In genomic region chr2:59361350-59361780, GRCm38 (mm10) we compare ENCODE assay signal across 11 mouse cellular contexts.
DNase-seq lines count a peak whose midpoint lies in the region; ATAC-seq lines count a peak whose summit lies in the region.
"Had no signal": no experiment of that assay in that cellular context is flagged by ENCODE, and none has a peak within 500 bp of the region (broad histone marks: within the 10 kb centered on the region; RNA-seq: fewer than 3 reads in every experiment).

No protein-coding gene starts in this region.

- DNase-seq in heart, adult 18-20 months = no peak
- peak; percentile 25 for DNase-seq in NIH3T3 (ENCODE audit: low read depth)
- DNase-seq in embryo, embryonic 11 days = peak; percentile 34
- DNase-seq in mesoderm, embryonic 11.5 days (ENCODE audit: low read depth, low spot score) = peak; percentile 40
- no peak for DNase-seq in left cerebral cortex, adult 8-10 months (ENCODE audit: low spot score in 2 of 2)
- no peak for DNase-seq in left cerebral cortex, postnatal 36 days (ENCODE audit: low spot score in 2 of 2)
- DNase-seq in layer of hippocampus, adult 18-20 months (ENCODE audit: low spot score in 2 of 2) = no peak
- DNase-seq: liver, embryonic 13.5 days; right cerebral cortex, postnatal 25 days; thymus, postnatal 36 days had no signal

- H3K9ac ChIP-seq in heart, embryonic 15.5 days = no peak overlapping the region
- H3K9ac ChIP-seq: liver, embryonic 13.5 days had no signal

- no peaks in the 10 kb centered on the region for H3K27me3 ChIP-seq in heart, embryonic 15.5 days
- H3K27me3 ChIP-seq: liver, embryonic 13.5 days had no signal

- H3K36me3 ChIP-seq in heart, embryonic 15.5 days = peaks cover 3% of the 10 kb centered on the region; the same call in 1 of the 2 replicates
- H3K36me3 ChIP-seq: liver, embryonic 13.5 days had no signal

- peaks cover 14% of the 10 kb centered on the region for H3K4me1 ChIP-seq in heart, embryonic 15.5 days (replicated peaks)
- H3K4me1 ChIP-seq: liver, embryonic 13.5 days had no signal

- H3K27ac ChIP-seq in heart, embryonic 15.5 days = peak overlapping the region; percentile 63
- H3K27ac ChIP-seq: liver, embryonic 13.5 days had no signal

- H3K4me3 ChIP-seq in heart, embryonic 15.5 days = no peak overlapping the region
- H3K4me3 ChIP-seq: liver, embryonic 13.5 days had no signal

- intact Hi-C loops in left cerebral cortex, postnatal 36 days (cut with DNase I) = no loop called here

- 0 out of 2 replicates have a peak, but pooled peaks have one; percentile 58 for ATAC-seq in heart, embryonic 15.5 days (replicated peaks; ENCODE audit: insufficient number of reproducible peaks, insufficient read depth, low FRiP score, low read depth)

- H3K9me3 ChIP-seq in heart, embryonic 15.5 days (replicated peaks) = 0 out of 2 replicates have a peak, but pooled peaks cover 3% of the 10 kb centered on the region
- H3K9me3 ChIP-seq: liver, embryonic 13.5 days had no signal

- peak overlapping the region; percentile 20; the same call in 1 of the 2 replicates for H3K4me2 ChIP-seq in heart, embryonic 15.5 days
- H3K4me2 ChIP-seq: liver, embryonic 13.5 days had no signal

- 14% methylated on average over 4 of the region's 4 CpGs for WGBS in heart, embryonic 15.5 days

Comparison
In these comparisons a context has a peak if more than half of its experiments do, and no peak if none do; other contexts are left out.
1. DNase-seq: peak in NIH3T3 (single experiment), embryo, embryonic 11 days (single experiment) and mesoderm, embryonic 11.5 days (single experiment); none in heart, adult 18-20 months (0 of 2), left cerebral cortex, adult 8-10 months (0 of 2), left cerebral cortex, postnatal 36 days (0 of 2) and layer of hippocampus, adult 18-20 months (0 of 2).